Mouse (Mus musculus) liver, embryonic 14.5 days (tissue): ENCODE measurements around the gene Zfp651. TPM values are rescaled to one million over a fixed set of nuclear protein-coding genes. Genes with fewer than 3 reads are reported as not detected.

Experiments used
- ATAC-seq: fragments of 200-750 bp; cut with Nextera tagmentation; 2 replicates; pipeline ENCODE4 v1.8.0; 2017; ENCODE audit warnings: moderate number of reproducible peaks, mild to moderate bottlenecking, moderate library complexity; ENCODE audit not compliant: insufficient read depth
- DNase-seq, 3 experiments: peaks; one replicate each; pipeline ENCODE4 v3.0.0-alpha.2; 2012 to 2013; ENCODE audit warnings: low read depth in 3 of 3, low spot score in 3 of 3
- H3K27ac ChIP-seq: fragments of 300-500 bp; sonication (generic); 2 replicates; pipeline ENCODE4 v1.5.1; 2014; ENCODE audit warnings: moderate library complexity, mild to moderate bottlenecking, control low read depth, inconsistent platforms
- H3K27me3 ChIP-seq: fragments of 300-500 bp; sonication (generic); 2 replicates; pipeline ENCODE4 v1.6.1; 2014; ENCODE audit warnings: mild to moderate bottlenecking, low read length, moderate library complexity; ENCODE audit not compliant: control insufficient read depth, insufficient read depth
- H3K36me3 ChIP-seq: fragments of 300-500 bp; sonication (generic); replicated peaks from 2 replicates; pipeline ENCODE4 v1.6.1; 2014; ENCODE audit warnings: low read depth; ENCODE audit not compliant: control insufficient read depth, insufficient read depth
- H3K4me1 ChIP-seq, 2 experiments: fragments of 200-500 bp in 1 of 2; fragments of 300-500 bp in 1 of 2; sonication (generic) in 1 of 2; replicated peaks; 2 replicates each; pipeline ENCODE4 v1.6.1; 2012 to 2014; ENCODE audit warnings: antibody characterized with exemption in 1 of 2, inconsistent platforms in 1 of 2, low read length in 1 of 2; ENCODE audit not compliant: control insufficient read depth in 2 of 2, insufficient read depth in 2 of 2
- H3K4me2 ChIP-seq: fragments of 300-500 bp; sonication (generic); 2 replicates; pipeline ENCODE4 v1.6.1; 2014; ENCODE audit warnings: low read depth, mild to moderate bottlenecking, control low read depth, moderate library complexity
- H3K4me3 ChIP-seq, 2 experiments: fragments of 200-500 bp in 1 of 2; fragments of 300-500 bp in 1 of 2; sonication (generic) in 1 of 2; 2 replicates each; pipeline ENCODE4 v1.5.1; 2012 to 2014; ENCODE audit warnings: low read depth in 2 of 2, low read length in 2 of 2, mild to moderate bottlenecking in 2 of 2, control low read depth in 1 of 2, inconsistent platforms in 1 of 2, moderate library complexity in 1 of 2; ENCODE audit not compliant: insufficient read depth in 1 of 2
- H3K9ac ChIP-seq: fragments of 300-500 bp; sonication (generic); replicated peaks from 2 replicates; pipeline ENCODE4 v1.6.1; 2014; ENCODE audit warnings: mild to moderate bottlenecking, control low read depth, moderate library complexity
- H3K9me3 ChIP-seq: fragments of 300-500 bp; sonication (generic); 2 replicates; pipeline ENCODE4 v1.6.1; 2016; ENCODE audit warnings: low read length, mixed read lengths; ENCODE audit not compliant: control insufficient read depth
- CTCF ChIP-seq: IDR thresholded peaks from 2 replicates; pipeline ENCODE4 v1.5.1; 2016; ENCODE audit warnings: antibody characterized with exemption, low read depth, control low read depth
- EP300 ChIP-seq: IDR thresholded peaks from 2 replicates; pipeline ENCODE4 v1.6.1; 2016; ENCODE audit warnings: antibody characterized with exemption, low read depth
- WGBS: fragments of 180-500 bp; shearing (Covaris S2); extraction: QIAGEN DNeasy Blood & Tissue Kit; methylation state at CpG from one replicate; pipeline ENCODE4 v1.1.7; 2014; ENCODE audit not compliant: insufficient replicate concordance; 5-methylcytosine and 5-hydroxymethylcytosine counted together
- polyA plus RNA-seq, 2 experiments: library from polyadenylated mRNA; depleted of rRNA in 1 of 2; stranded (reverse) in 1 of 2; unstranded in 1 of 2; fragments of >200 nt; fragmentation: Nextera tagmentation in 1 of 2; extraction: Ambion mirVana in 1 of 2; gene quantifications; 2 replicates each; pipeline versions ENCODE4 v1.2.1 to v1.2.3; 2012 to 2014

Zfp651 gene
- polyA plus RNA-seq, 2 experiments: 0.52 to 2.3 TPM

DNA sequence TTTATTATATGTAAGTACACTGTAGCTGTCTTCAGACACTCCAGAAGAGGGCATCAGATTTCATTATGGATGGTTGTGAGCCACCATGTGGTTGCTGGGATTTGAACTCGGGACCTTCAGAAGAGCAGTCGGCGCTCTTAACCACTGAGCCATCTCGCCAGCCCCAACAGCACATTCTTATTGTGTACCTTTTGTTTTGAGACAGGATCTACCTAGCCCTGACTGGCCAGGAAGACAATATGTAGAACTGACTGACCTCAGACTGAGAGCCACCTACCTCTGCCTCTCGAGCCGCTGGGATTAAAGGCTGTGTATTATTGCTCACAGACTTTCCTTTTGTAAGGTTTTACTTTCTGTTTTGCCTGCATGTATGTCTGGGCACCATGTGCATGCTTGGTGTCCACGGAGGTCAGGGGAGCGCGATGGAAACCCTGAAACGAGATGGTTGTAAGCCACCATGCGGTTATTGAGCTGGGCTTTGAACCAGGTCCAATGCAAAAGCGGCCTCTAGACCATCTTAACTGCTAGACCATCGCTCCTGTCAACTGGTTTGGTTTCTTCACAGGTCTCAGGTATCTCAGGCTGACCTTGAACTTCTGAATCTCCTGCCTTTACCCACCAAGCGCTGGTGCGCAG lies 40.9 kb upstream of the Zfp651 start:
- TF ChIP-seq EP300 (no peak), CTCF (no peak)

DNA sequence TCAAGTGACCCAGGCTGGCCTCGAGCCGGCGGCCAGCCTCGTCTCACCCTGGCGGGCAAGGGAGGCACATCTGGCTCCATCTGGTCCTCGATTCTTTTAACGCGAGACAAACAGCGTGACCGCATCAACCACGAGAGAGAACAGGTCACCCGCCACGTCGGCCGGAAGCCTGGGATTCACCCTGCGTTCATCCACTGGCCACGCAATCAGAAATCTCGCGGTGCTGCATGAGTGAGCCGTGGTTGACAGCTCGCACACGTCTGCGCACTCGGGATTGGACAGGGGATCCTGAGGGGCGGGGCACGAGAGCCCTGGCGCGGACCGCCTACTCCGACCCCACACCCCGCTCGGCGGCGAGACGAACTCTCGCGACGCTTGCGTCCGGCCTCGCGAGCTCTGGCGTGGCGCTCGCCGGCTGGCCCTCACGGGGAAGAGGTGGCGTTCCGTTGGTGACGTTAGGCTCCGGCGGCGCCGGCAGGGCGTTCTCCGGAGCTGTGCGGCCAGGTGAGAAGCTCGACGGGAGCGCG lies 40.3 kb upstream of the Zfp651 start, which contains the start of gene Nktr:
Gene Nktr (plus strand): TSS at position 378 of the 527 bp plus-strand sequence.
- DNase-seq: peak; percentile 97
- Histone ChIP-seq H3K27me3 (no peaks in the 10 kb centered on the region), H3K4me3 (peak within 1 kb of the TSS; percentile 90 to 91), H3K36me3 (no peaks in the 10 kb centered on the region), H3K9me3 (no peaks in the 10 kb centered on the region), H3K4me2 (peak within 1 kb of the TSS; percentile 99), H3K27ac (peak within 1 kb of the TSS; percentile 84), H3K4me1 (peaks cover 4 to 16% of the 10 kb centered on the region in 2 experiments), H3K9ac (peak within 1 kb of the TSS; percentile 88)
- ATAC-seq: peak; percentile 97
- WGBS: 0% methylated on average over 54 of the region's 61 CpGs
- TF ChIP-seq EP300 (no peak; the same call in 1 of the 2 replicates), CTCF (peak; percentile 35)

More for the DNA sequence above, 40.9 kb upstream of the Zfp651 start:
- ATAC-seq (no peak), DNase-seq (no peak)
- H3K9me3 ChIP-seq: no peaks in the 10 kb centered on the region
- H3K27me3 ChIP-seq: no peaks in the 10 kb centered on the region
- 59% methylated on average over 15 of the region's 15 CpGs for WGBS
- H3K4me1 ChIP-seq: peaks cover 4 to 16% of the 10 kb centered on the region in 2 experiments
- peak overlapping the region; percentile 60 to 91 for H3K4me3 ChIP-seq
- H3K36me3 ChIP-seq: no peaks in the 10 kb centered on the region
- H3K9ac ChIP-seq: peak overlapping the region; percentile 71
- peak overlapping the region; percentile 71 for H3K27ac ChIP-seq
- peak overlapping the region; percentile 83 for H3K4me2 ChIP-seq

DNA sequence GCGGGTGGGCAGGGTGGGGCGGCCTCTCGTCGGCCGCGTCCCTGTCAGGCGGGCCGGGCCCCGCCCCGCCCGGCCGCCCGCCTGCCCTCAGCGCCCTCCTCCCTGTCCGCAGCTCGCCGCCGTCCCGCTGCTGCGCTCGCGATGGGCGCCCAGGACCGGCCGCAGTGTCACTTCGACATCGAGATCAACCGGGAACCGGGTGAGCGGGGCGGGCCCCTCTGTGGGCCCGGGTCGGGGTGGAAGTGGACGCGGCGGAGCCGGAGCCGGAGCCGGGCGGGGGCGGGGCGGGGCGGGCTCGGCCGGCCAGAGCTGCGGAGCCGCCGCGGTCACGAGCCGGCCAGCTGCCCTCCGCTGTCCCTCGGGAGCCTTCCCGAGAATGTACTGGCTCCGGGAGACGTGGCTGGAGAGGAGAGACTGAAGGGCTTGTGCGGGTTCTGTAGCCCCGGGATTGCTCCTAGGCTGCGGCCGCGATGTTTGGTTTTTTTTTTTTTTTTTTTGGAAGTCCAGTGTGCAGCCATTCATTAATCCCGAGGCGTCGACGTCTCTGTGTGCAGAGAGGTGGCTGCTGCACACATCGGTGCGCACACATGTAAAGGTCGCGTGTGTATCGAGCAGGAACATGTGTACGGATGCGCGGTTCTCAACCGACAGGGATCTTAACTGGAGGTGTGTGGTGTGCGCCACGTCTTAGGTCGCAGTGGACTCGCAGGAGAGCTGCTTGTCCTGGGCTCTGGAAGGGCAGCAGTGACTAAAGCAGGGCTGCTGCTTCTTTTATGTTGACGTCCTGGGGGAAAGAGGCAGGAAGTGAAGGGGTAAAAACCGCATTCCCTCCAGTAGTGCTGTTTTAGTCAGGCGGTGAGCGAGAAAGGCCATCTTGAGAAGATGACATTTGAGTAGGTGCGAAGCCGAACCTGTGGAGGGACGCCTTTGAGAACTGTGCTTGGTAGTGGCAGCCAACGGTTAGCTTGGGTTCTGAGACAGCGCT lies 39.5 kb upstream of the Zfp651 start:
- peak overlapping the region; percentile 84 for H3K27ac ChIP-seq
- no peaks in the 10 kb centered on the region for H3K36me3 ChIP-seq
- no peaks in the 10 kb centered on the region for H3K9me3 ChIP-seq
- H3K4me3 ChIP-seq: peak overlapping the region; percentile 90 to 91
- no peaks in the 10 kb centered on the region for H3K27me3 ChIP-seq
- H3K4me1 ChIP-seq: peaks cover 4 to 16% of the 10 kb centered on the region in 2 experiments
- peak; percentile 53 for ATAC-seq
- under 1% methylated on average over 67 of the region's 87 CpGs for WGBS
- TF ChIP-seq CTCF (peak; percentile 12; the same call in 1 of the 2 replicates), EP300 (no peak)
- H3K4me2 ChIP-seq: peak overlapping the region; percentile 99
- peak in 1 of 3 experiments; percentile 44 for DNase-seq
- peak overlapping the region; percentile 88 for H3K9ac ChIP-seq

DNA sequence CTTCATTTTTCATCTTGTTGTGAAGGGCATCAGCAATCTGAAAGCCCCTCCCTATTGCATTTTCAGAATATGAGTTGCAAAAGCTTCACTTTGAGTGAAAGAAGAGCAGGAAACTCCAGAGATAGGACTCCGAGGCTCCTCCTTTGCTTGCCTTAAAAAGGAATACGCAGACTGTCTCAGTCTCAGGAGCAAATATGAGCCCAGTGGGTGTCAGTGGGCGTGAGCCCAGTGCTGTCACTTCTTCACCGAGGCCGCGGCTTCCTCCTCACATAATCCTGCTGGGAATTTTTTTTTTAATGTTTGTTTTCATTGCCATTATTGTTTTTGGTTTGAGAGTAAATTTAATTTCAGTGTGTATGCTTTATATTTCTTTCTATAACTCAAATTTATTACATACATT lies 18.6 kb upstream of the Zfp651 start:
- 88% methylated on average over 6 of the region's 6 CpGs for WGBS
- DNase-seq: no peak
- no peak for ATAC-seq
- TF ChIP-seq CTCF (no peak), EP300 (no peak)
- no peak overlapping the region for H3K4me2 ChIP-seq
- H3K4me3 ChIP-seq: no peak overlapping the region
- H3K4me1 ChIP-seq: no peaks in the 10 kb centered on the region
- peaks cover 37% of the 10 kb centered on the region for H3K36me3 ChIP-seq
- H3K9me3 ChIP-seq: no peaks in the 10 kb centered on the region
- no peak overlapping the region for H3K9ac ChIP-seq
- H3K27me3 ChIP-seq: no peaks in the 10 kb centered on the region
- H3K27ac ChIP-seq: no peak overlapping the region
